Mouse (Mus musculus): ENCODE data around the gene Mtmr14. TPM values are rescaled to one million over a fixed set of nuclear protein-coding genes. Genes with fewer than 3 reads are reported as not detected.

Gene Mtmr14
- polyA plus RNA-seq, 1 experiment from 2014 or later, result 34.1 TPM

Other genes with a start within 250 kb of the Mtmr14 start
- 48.7 and 52.0 TPM in 2 replicates for gene Thumpd3, start 191.6 kb upstream of the Mtmr14 start, polyA plus RNA-seq (2015; fragmentation: Nextera tagmentation; extraction: Ambion mirVana)
- gene Setd5, start 160.5 kb upstream of the Mtmr14 start, polyA plus RNA-seq (2015; fragmentation: Nextera tagmentation; extraction: Ambion mirVana), result 45.4 and 48.3 TPM in 2 replicates
- gene Lhfpl4, start 42.5 kb upstream of the Mtmr14 start, polyA plus RNA-seq (2015; fragmentation: Nextera tagmentation; extraction: Ambion mirVana), result 56.7 and 63.6 TPM in 2 replicates
- gene Cpne9, start 44.5 kb downstream of the Mtmr14 start, polyA plus RNA-seq (2015; fragmentation: Nextera tagmentation; extraction: Ambion mirVana), result 9.1 and 9.6 TPM in 2 replicates
- gene Brpf1, start 69.3 kb downstream of the Mtmr14 start, polyA plus RNA-seq (2015; fragmentation: Nextera tagmentation; extraction: Ambion mirVana), result 12.4 and 15.5 TPM in 2 replicates
- gene Ogg1, start 89.1 kb downstream of the Mtmr14 start, polyA plus RNA-seq (2015; fragmentation: Nextera tagmentation; extraction: Ambion mirVana), result 7.0 and 10.6 TPM in 2 replicates
- gene Camk1, start 106.1 kb downstream of the Mtmr14 start, polyA plus RNA-seq (2015; fragmentation: Nextera tagmentation; extraction: Ambion mirVana), result 119 and 128 TPM in 2 replicates
- gene Tada3, start 140.0 kb downstream of the Mtmr14 start, polyA plus RNA-seq (2015; fragmentation: Nextera tagmentation; extraction: Ambion mirVana), result 68.3 and 71.1 TPM in 2 replicates
- 440 and 455 TPM in 2 replicates for gene Arpc4, start 140.3 kb downstream of the Mtmr14 start, polyA plus RNA-seq (2015; fragmentation: Nextera tagmentation; extraction: Ambion mirVana)
- 9.2 and 11.8 TPM in 2 replicates for gene Ttll3, start 151.4 kb downstream of the Mtmr14 start, polyA plus RNA-seq (2015; fragmentation: Nextera tagmentation; extraction: Ambion mirVana)
- gene Rpusd3, start 181.5 kb downstream of the Mtmr14 start, polyA plus RNA-seq (2015; fragmentation: Nextera tagmentation; extraction: Ambion mirVana), result 21.5 and 21.7 TPM in 2 replicates
- 0.21 TPM in 1 of 2 replicates, not detected in the other for gene Cidec, start 197.9 kb downstream of the Mtmr14 start, polyA plus RNA-seq (2015; fragmentation: Nextera tagmentation; extraction: Ambion mirVana)
- 95.2 and 106 TPM in 2 replicates for gene Jagn1, start 204.7 kb downstream of the Mtmr14 start, polyA plus RNA-seq (2015; fragmentation: Nextera tagmentation; extraction: Ambion mirVana)
- 0.26 and 0.34 TPM in 2 replicates for gene Il17re, start 220.6 kb downstream of the Mtmr14 start, polyA plus RNA-seq (2015; fragmentation: Nextera tagmentation; extraction: Ambion mirVana)
- gene Il17rc, start 233.6 kb downstream of the Mtmr14 start, polyA plus RNA-seq (2015; fragmentation: Nextera tagmentation; extraction: Ambion mirVana), result 4.4 and 5.9 TPM in 2 replicates
- gene Creld1, start 245.5 kb downstream of the Mtmr14 start, polyA plus RNA-seq (2015; fragmentation: Nextera tagmentation; extraction: Ambion mirVana), result 92.9 and 96.4 TPM in 2 replicates

Data from hindbrain, embryonic 16.5 days (tissue).